ENCODE assay signal across 25 mouse cellular contexts in genomic region chr10:88817335-88817734, GRCm38 (mm10). TPM values are rescaled to one million over a fixed set of nuclear protein-coding genes. Genes with fewer than 3 reads are reported as not detected.
DNase-seq lines count a peak whose midpoint lies in the region; ATAC-seq and TF ChIP-seq lines count a peak whose summit lies in the region.
"Had no signal": no experiment of that assay in that cellular context is flagged by ENCODE, and none has a peak within 500 bp of the region (broad histone marks: within the 10 kb centered on the region; RNA-seq: fewer than 3 reads in every experiment).

No protein-coding gene starts in this region.

- TF ChIP-seq CTCF in intestine, postnatal 0 days (IDR thresholded peaks at IDR 0.05; ENCODE audit: low read depth), result peak; percentile 35
- peak; percentile 10; the same call in 1 of the 2 replicates for TF ChIP-seq CTCF in stomach, postnatal 0 days (IDR thresholded peaks at IDR 0.05; ENCODE audit: low read depth)

- no peak overlapping the region for H3K9ac ChIP-seq in intestine, postnatal 0 days (ENCODE audit: low read depth, low read length)
- H3K9ac ChIP-seq in intestine, embryonic 15.5 days, result no peak overlapping the region
- no peak overlapping the region for H3K9ac ChIP-seq in stomach, postnatal 0 days (ENCODE audit: low read length)
- H3K9ac ChIP-seq: embryonic facial prominence, embryonic 13.5 days; forebrain, embryonic 13.5 days; heart, embryonic 15.5 days; hindbrain, embryonic 13.5 days; liver, embryonic 13.5 days; midbrain, embryonic 12.5 days had no signal

- H3K27ac ChIP-seq in intestine, postnatal 0 days (ENCODE audit: low read depth, low read length), result no peak overlapping the region
- H3K27ac ChIP-seq in intestine, embryonic 15.5 days, result no peak overlapping the region
- no peak overlapping the region for H3K27ac ChIP-seq in stomach, postnatal 0 days (replicated peaks)
- H3K27ac ChIP-seq: embryonic facial prominence, embryonic 13.5 days; forebrain, embryonic 13.5 days; heart, embryonic 15.5 days; hindbrain, embryonic 13.5 days; liver, embryonic 13.5 days; midbrain, embryonic 12.5 days had no signal

- peak; percentile 11 for DNase-seq in left cerebral cortex, adult 11 months (ENCODE audit: low spot score)
- no peak for DNase-seq in left cerebral cortex, postnatal 10 days (ENCODE audit: extremely low spot score in 1 of 2, low spot score in 2 of 2)
- peak; percentile 23 to 39 for DNase-seq in right cerebral cortex, adult 2 months (ENCODE audit: low spot score in 2 of 2)
- no peak for DNase-seq in right cerebral cortex, postnatal 4 days
- DNase-seq in stomach, postnatal 0 days (ENCODE audit: low spot score), result no peak
- DNase-seq: adrenal gland, adult 2 months; cerebellum, adult 2 months; cerebellum, postnatal 25 days; embryo, embryonic 11 days; gastrocnemius, postnatal 36 days; heart, postnatal 36 days; kidney, adult 2 months; kidney, postnatal 25 days; liver, embryonic 13.5 days; lung, adult 2 months; lung, postnatal 14 days had no signal

- intact Hi-C loops in left cerebral cortex, postnatal 10 days (cut with DNase I), result loop anchor here (10.0 kb wide), 1 partner anchor 63 kb away; no protein-coding TSS in a partner anchor

- H3K36me3 ChIP-seq in intestine, postnatal 0 days (ENCODE audit: control insufficient read depth, insufficient read depth), result peaks cover 53% of the 10 kb centered on the region
- peaks cover 30% of the 10 kb centered on the region for H3K36me3 ChIP-seq in intestine, embryonic 15.5 days
- H3K36me3 ChIP-seq in stomach, postnatal 0 days (ENCODE audit: control insufficient read depth, insufficient read depth, low read length), result peaks cover 32% of the 10 kb centered on the region

- H3K4me1 ChIP-seq in intestine, postnatal 0 days (replicated peaks; ENCODE audit: control insufficient read depth, insufficient read depth, low read length), result no peaks in the 10 kb centered on the region
- no peaks in the 10 kb centered on the region for H3K4me1 ChIP-seq in intestine, embryonic 15.5 days (replicated peaks)
- H3K4me1 ChIP-seq in stomach, postnatal 0 days (replicated peaks; ENCODE audit: control insufficient read depth, insufficient read depth), result no peaks in the 10 kb centered on the region
- H3K4me1 ChIP-seq: embryonic facial prominence, embryonic 13.5 days; forebrain, embryonic 13.5 days; heart, embryonic 15.5 days; hindbrain, embryonic 13.5 days; liver, embryonic 13.5 days; midbrain, embryonic 12.5 days had no signal

- 90% methylated on average over 5 of the region's 5 CpGs for WGBS in intestine, postnatal 0 days
- 92% methylated on average over 5 of the region's 5 CpGs for WGBS in intestine, embryonic 15.5 days
- 88% methylated on average over 5 of the region's 5 CpGs for WGBS in stomach, postnatal 0 days

- no peak for TF ChIP-seq EP300 in stomach, postnatal 0 days (optimal IDR thresholded peaks at IDR 0.05)

- H3K9me3 ChIP-seq in intestine, postnatal 0 days (ENCODE audit: control insufficient read depth), result no peaks in the 10 kb centered on the region
- no peaks in the 10 kb centered on the region for H3K9me3 ChIP-seq in intestine, embryonic 15.5 days
- H3K9me3 ChIP-seq in stomach, postnatal 0 days (ENCODE audit: control insufficient read depth, low read length), result no peaks in the 10 kb centered on the region
- H3K9me3 ChIP-seq: embryonic facial prominence, embryonic 13.5 days; forebrain, embryonic 13.5 days; heart, embryonic 15.5 days; hindbrain, embryonic 13.5 days; liver, embryonic 13.5 days; midbrain, embryonic 12.5 days had no signal

- ATAC-seq in intestine, postnatal 0 days, result no peak
- no peak for ATAC-seq in intestine, embryonic 15.5 days
- ATAC-seq in stomach, postnatal 0 days (ENCODE audit: low FRiP score, low TSS enrichment), result no peak
- no peak for ATAC-seq in cerebellum, adult (ENCODE audit: insufficient number of reproducible peaks, low FRiP score, low TSS enrichment)
- ATAC-seq: forebrain, embryonic 13.5 days had no signal

- no peak overlapping the region for H3K4me3 ChIP-seq in intestine, postnatal 0 days (ENCODE audit: low read depth, low read length)
- no peak overlapping the region for H3K4me3 ChIP-seq in intestine, embryonic 15.5 days (replicated peaks)
- no peak overlapping the region for H3K4me3 ChIP-seq in stomach, postnatal 0 days (ENCODE audit: low read depth, low read length)
- H3K4me3 ChIP-seq: embryonic facial prominence, embryonic 13.5 days; erythroblast, embryonic 14.5 days; forebrain, embryonic 13.5 days; heart, embryonic 15.5 days; hindbrain, embryonic 13.5 days; liver, embryonic 13.5 days; midbrain, embryonic 12.5 days had no signal

- H3K27me3 ChIP-seq in intestine, postnatal 0 days (replicated peaks; ENCODE audit: control insufficient read depth, insufficient read depth, low read length), result no peaks in the 10 kb centered on the region
- H3K27me3 ChIP-seq in intestine, embryonic 15.5 days (replicated peaks), result no peaks in the 10 kb centered on the region
- H3K27me3 ChIP-seq in stomach, postnatal 0 days (ENCODE audit: control insufficient read depth, insufficient read depth, low read length), result no peaks in the 10 kb centered on the region
- H3K27me3 ChIP-seq: embryonic facial prominence, embryonic 13.5 days; forebrain, embryonic 13.5 days; heart, embryonic 15.5 days; hindbrain, embryonic 13.5 days; liver, embryonic 13.5 days; midbrain, embryonic 12.5 days had no signal

- H3K4me2 ChIP-seq in intestine, postnatal 0 days (replicated peaks; ENCODE audit: low read depth), result no peak overlapping the region
- H3K4me2 ChIP-seq in intestine, embryonic 15.5 days (replicated peaks), result no peak overlapping the region
- H3K4me2 ChIP-seq in stomach, postnatal 0 days (replicated peaks; ENCODE audit: low read depth), result no peak overlapping the region
- H3K4me2 ChIP-seq: embryonic facial prominence, embryonic 13.5 days; forebrain, embryonic 13.5 days; heart, embryonic 15.5 days; hindbrain, embryonic 13.5 days; liver, embryonic 13.5 days; midbrain, embryonic 12.5 days had no signal

RNA-seq across cellular contexts. Expression of gene Utp20, which starts 9.3 kb away (rescaled TPM):
- polyA plus RNA-seq in intestine, postnatal 0 days (2015; fragmentation: Nextera tagmentation; extraction: Ambion mirVana), result 4.6 and 5.1 TPM in 2 replicates
- polyA plus RNA-seq in intestine, embryonic 15.5 days (2015; fragmentation: Nextera tagmentation; extraction: Ambion mirVana), result 15.5 and 15.9 TPM in 2 replicates
- 10 to 100 TPM; 21.3 to 23.2 TPM for total RNA-seq in left cerebral cortex, postnatal 10 days (2021)
- polyA plus RNA-seq in stomach, postnatal 0 days (2015; fragmentation: Nextera tagmentation; extraction: Ambion mirVana), result 4.7 and 5.0 TPM in 2 replicates

Comparison
In these comparisons a context has a peak if more than half of its experiments do, and no peak if none do; other contexts are left out.
1. DNase-seq: peak in left cerebral cortex, adult 11 months (single experiment) and right cerebral cortex, adult 2 months (2 of 2); none in left cerebral cortex, postnatal 10 days (0 of 2), right cerebral cortex, postnatal 4 days (single experiment) and stomach, postnatal 0 days (single experiment).